Mouse (Mus musculus) adipose tissue, adult 10 weeks (tissue): ENCODE data around the gene Rab3a. TPM values are rescaled to one million over a fixed set of nuclear protein-coding genes. Genes with fewer than 3 reads are reported as not detected.

Experiments
- polyA plus RNA-seq: library from polyadenylated mRNA; stranded (reverse); fragments of 350-450 nt; fragmentation: Illumina TruSeq; extraction: RNeasy Lipid Tissue Mini Kit (QIAGEN cat#74804); gene quantifications from one replicate; pipeline ENCODE4 v1.2.3, GENCODE M21; 2014; ENCODE audit warnings: low read depth, low replicate concordance

Rab3a gene
- 27.6 TPM for polyA plus RNA-seq

GRCm38 (mm10) chr8:70754043-70754870 lies at the start of gene Rab3a:
TSS of gene Rab3a (plus strand) at chr8:70754679.

GRCm38 (mm10) chr8:70718297-70718696 lies 36.2 kb upstream of the Rab3a start, which contains the start of gene Gm3336:
TSS of gene Gm3336 (plus strand) at chr8:70718543.

GRCm38 (mm10) chr8:70723486-70724210 lies 30.8 kb upstream of the Rab3a start, which contains the start of gene Pde4c:
TSS of gene Pde4c (plus strand) at chr8:70723720.

GRCm38 (mm10) chr8:70760775-70761406 lies 6.4 kb downstream of the Rab3a start, which contains the start of gene Mpv17l2:
TSS of gene Mpv17l2 (minus strand) at chr8:70760946.

GRCm38 (mm10) chr8:70776496-70777444 lies 22.3 kb downstream of the Rab3a start, which contains the start of gene Pik3r2:
TSS of gene Pik3r2 (minus strand) at chr8:70776713.

GRCm38 (mm10) chr8:70804481-70805206 lies 50.2 kb downstream of the Rab3a start, which contains the start of gene Mast3:
TSS of gene Mast3 (minus strand) at chr8:70805054.

GRCm38 (mm10) chr8:70808239-70808638 lies 53.8 kb downstream of the Rab3a start, which contains the start of gene Il12rb1:
TSS of gene Il12rb1 (plus strand) at chr8:70808449.

Other genes starting within 250 kb of the Rab3a start
- 92.5 TPM for gene Rex1bd, start 247.9 kb upstream of the Rab3a start, polyA plus RNA-seq
- gene Uba52, start 243.9 kb upstream of the Rab3a start, polyA plus RNA-seq = 1,821 TPM
- 255 TPM for gene Fkbp8, start 227.0 kb upstream of the Rab3a start, polyA plus RNA-seq
- 67.9 TPM for gene Kxd1, start 226.7 kb upstream of the Rab3a start, polyA plus RNA-seq
- gene Ell, start 215.2 kb upstream of the Rab3a start, polyA plus RNA-seq = 20.8 TPM
- 351 TPM for gene Isyna1, start 160.3 kb upstream of the Rab3a start, polyA plus RNA-seq
- gene Ssbp4, start 145.8 kb upstream of the Rab3a start, polyA plus RNA-seq = 112 TPM
- gene Lrrc25, start 138.5 kb upstream of the Rab3a start, polyA plus RNA-seq = 5.1 TPM
- gene Gdf15, start 122.2 kb upstream of the Rab3a start, polyA plus RNA-seq = 1.2 TPM
- gene Pgpep1, start 94.3 kb upstream of the Rab3a start, polyA plus RNA-seq = 54.4 TPM
- gene Lsm4, start 81.4 kb upstream of the Rab3a start, polyA plus RNA-seq = 67.6 TPM
- gene Jund, start 55.7 kb upstream of the Rab3a start, polyA plus RNA-seq = 72.1 TPM
- gene Iqcn, start 51.2 kb upstream of the Rab3a start, polyA plus RNA-seq = 4.9 TPM
- gene Gm3336, start 36.1 kb upstream of the Rab3a start, polyA plus RNA-seq = not detected
- 5.3 TPM for gene Pde4c, start 31.0 kb upstream of the Rab3a start, polyA plus RNA-seq
- gene Mpv17l2, start 6.3 kb downstream of the Rab3a start, polyA plus RNA-seq = 52.2 TPM
- gene Pik3r2, start 22.0 kb downstream of the Rab3a start, polyA plus RNA-seq = 38.8 TPM
- 36.3 TPM for gene Mast3, start 50.4 kb downstream of the Rab3a start, polyA plus RNA-seq
- 0.74 TPM for gene Il12rb1, start 53.8 kb downstream of the Rab3a start, polyA plus RNA-seq
- gene Arrdc2, start 85.0 kb downstream of the Rab3a start, polyA plus RNA-seq = 60.9 TPM
- 2.5 TPM for gene Kcnn1, start 108.6 kb downstream of the Rab3a start, polyA plus RNA-seq
- 39.0 TPM for gene Ccdc124, start 119.3 kb downstream of the Rab3a start, polyA plus RNA-seq
- 0.36 TPM for gene Slc5a5, start 138.1 kb downstream of the Rab3a start, polyA plus RNA-seq
- gene Rpl18a, start 142.7 kb downstream of the Rab3a start, polyA plus RNA-seq = 2,052 TPM
- 18.8 TPM for gene Map1s, start 151.3 kb downstream of the Rab3a start, polyA plus RNA-seq